Mouse (Mus musculus): ENCODE results near the gene Pdhx. TPM values are rescaled to one million over a fixed set of nuclear protein-coding genes. Genes with fewer than 3 reads are reported as not detected.

Pdhx gene
- polyA plus RNA-seq, 1 experiment, result 14.6 TPM

- 80% methylated on average over 3 of the region's 3 CpGs for WGBS
- no peak for DNase-seq (ENCODE audit: low read depth, low spot score)
These were observed 79.3 kb downstream of the Pdhx start for GRCm38 (mm10) chr2:102993841-102994607.

GRCm38 (mm10) chr2:102992405-102992804 is 80.9 kb downstream of the Pdhx start:
- WGBS, result 88% methylated on average over 6 of the region's 6 CpGs
- no peak for DNase-seq (ENCODE audit: low read depth, low spot score)

GRCm38 (mm10) chr2:102990301-102990702 is 83.0 kb downstream of the Pdhx start:
- DNase-seq (ENCODE audit: low read depth, low spot score), result no peak

GRCm38 (mm10) chr2:102989446-102989845 is 83.9 kb downstream of the Pdhx start:
- 90% methylated on average over 1 of the region's 1 CpGs for WGBS
- no peak for DNase-seq (ENCODE audit: low read depth, low spot score)

More at GRCm38 (mm10) chr2:102990301-102990702, 83.0 kb downstream of the Pdhx start:
- 33% methylated on average over 2 of the region's 2 CpGs for WGBS

- no peak for DNase-seq (ENCODE audit: low read depth, low spot score)
- 89% methylated on average over 4 of the region's 4 CpGs for WGBS
These were observed 85.7 kb downstream of the Pdhx start for GRCm38 (mm10) chr2:102987708-102988010.

GRCm38 (mm10) chr2:102986964-102987707 is 86.2 kb downstream of the Pdhx start:
- DNase-seq (ENCODE audit: low read depth, low spot score), result no peak
- 73% methylated on average over 6 of the region's 6 CpGs for WGBS

GRCm38 (mm10) chr2:102986424-102986823 is 86.9 kb downstream of the Pdhx start:
- 71% methylated on average over 3 of the region's 3 CpGs for WGBS

GRCm38 (mm10) chr2:102982822-102983221 is 90.5 kb downstream of the Pdhx start:
- WGBS, result 68% methylated on average over 2 of the region's 2 CpGs

More at GRCm38 (mm10) chr2:102986424-102986823, 86.9 kb downstream of the Pdhx start:
- DNase-seq (ENCODE audit: low read depth, low spot score), result no peak

GRCm38 (mm10) chr2:102981446-102982314 is 91.6 kb downstream of the Pdhx start:
- WGBS, result 75% methylated on average over 8 of the region's 8 CpGs
- DNase-seq (ENCODE audit: low read depth, low spot score), result no peak

More at GRCm38 (mm10) chr2:102982822-102983221, 90.5 kb downstream of the Pdhx start:
- no peak for DNase-seq (ENCODE audit: low read depth, low spot score)

- WGBS, result 63% methylated on average over 2 of the region's 2 CpGs
- DNase-seq (ENCODE audit: low read depth, low spot score), result no peak
These were observed 92.4 kb downstream of the Pdhx start for GRCm38 (mm10) chr2:102980870-102981269.

- no peak for DNase-seq (ENCODE audit: low read depth, low spot score)
- 80% methylated on average over 2 of the region's 2 CpGs for WGBS
These were observed 93.8 kb downstream of the Pdhx start for GRCm38 (mm10) chr2:102979519-102979918.

GRCm38 (mm10) chr2:102979112-102979511 is 94.2 kb downstream of the Pdhx start:
- DNase-seq (ENCODE audit: low read depth, low spot score), result no peak

GRCm38 (mm10) chr2:102975358-102975945 is 97.9 kb downstream of the Pdhx start:
- no peak for DNase-seq (ENCODE audit: low read depth, low spot score)
- WGBS, result 47% methylated on average over 5 of the region's 5 CpGs

GRCm38 (mm10) chr2:102973115-102973514 is 100.2 kb downstream of the Pdhx start:
- WGBS, result 94% methylated on average over 3 of the region's 3 CpGs
- DNase-seq (ENCODE audit: low read depth, low spot score), result no peak

- no peak for DNase-seq (ENCODE audit: low read depth, low spot score)
- WGBS, result 66% methylated on average over 5 of the region's 5 CpGs
These were observed 100.7 kb downstream of the Pdhx start for GRCm38 (mm10) chr2:102972575-102972974.

GRCm38 (mm10) chr2:102971951-102972350 is 101.4 kb downstream of the Pdhx start:
- no peak for DNase-seq (ENCODE audit: low read depth, low spot score)
